Mouse (Mus musculus) left cerebral cortex, postnatal 10 days (tissue): ENCODE measurements around the gene Cc2d1a. TPM values are rescaled to one million over a fixed set of nuclear protein-coding genes. Genes with fewer than 3 reads are reported as not detected.

Source experiments
- microRNA-seq: library from miRNA; unstranded; fragments of <30 nt; microRNA quantifications from one replicate; pipeline ENCODE4 v1.2.0, GENCODE M21; 2022
- total RNA-seq, 2 experiments: library from RNA; stranded (reverse); gene quantifications; 2 replicates each; pipeline ENCODE4 v1.2.3; 2021

Cc2d1a gene
- total RNA-seq, 2 experiments from 2014 or later: 66.7 to 70.7 TPM

Small RNA genes lying within 50 kb of the gene (microRNA-seq; reads per million reads assigned to microRNA genes)
- gene Gm25110 (not detected), gene Mir181c (4,336 reads per million, percentile 90 among the genes with 10 or more reads in this experiment), gene Mir181d (5,807 reads per million, percentile 92 among the genes with 10 or more reads in this experiment), gene Mir709 (not detected)

Other genes starting within 250 kb of the Cc2d1a start
- 100 to 1,000 TPM; 445 to 464 TPM for gene Adgrl1, start 247.8 kb downstream of the Cc2d1a start, total RNA-seq
- under 1 TPM in 1 of 2 experiments, not detected in 1; 0.11 TPM for gene Gm10644, start 192.7 kb downstream of the Cc2d1a start, total RNA-seq
- 1 to 10 TPM; 1.1 TPM for gene Asf1b, start 192.4 kb downstream of the Cc2d1a start, total RNA-seq
- gene Prkaca, start 174.9 kb downstream of the Cc2d1a start, total RNA-seq: 100 to 1,000 TPM; 255 to 264 TPM
- 10 to 100 TPM; 56.4 to 59.1 TPM for gene Samd1, start 150.3 kb downstream of the Cc2d1a start, total RNA-seq
- gene 1700067K01Rik, start 146.4 kb downstream of the Cc2d1a start, total RNA-seq: under 1 TPM; 0.34 to 0.65 TPM
- gene 2210011C24Rik, start 135.8 kb downstream of the Cc2d1a start, total RNA-seq: under 1 TPM in 1 of 2 experiments, not detected in 1; 0.51 TPM
- 10 to 100 TPM in 1 of 2 experiments, 1 to 10 TPM in 1; 9.2 to 11.3 TPM for gene Palm3, start 126.5 kb downstream of the Cc2d1a start, total RNA-seq
- 1 to 10 TPM in 1 of 2 experiments, under 1 TPM in 1; 0.86 to 1.0 TPM for gene Il27ra, start 105.3 kb downstream of the Cc2d1a start, total RNA-seq
- gene Rln3, start 102.9 kb downstream of the Cc2d1a start, total RNA-seq: not detected
- gene Gm10643, start 82.8 kb downstream of the Cc2d1a start, total RNA-seq: 1 to 10 TPM; 2.8 to 3.1 TPM
- gene Rfx1, start 81.1 kb downstream of the Cc2d1a start, total RNA-seq: 10 to 100 TPM; 19.2 to 21.3 TPM
- gene Dcaf15, start 43.2 kb downstream of the Cc2d1a start, total RNA-seq: 10 to 100 TPM; 30.4 to 33.8 TPM
- not detected for gene Podnl1, start 21.9 kb downstream of the Cc2d1a start, total RNA-seq
- 1 to 10 TPM; 2.9 to 3.2 TPM for gene 4930432K21Rik, start 89 bp upstream of the Cc2d1a start, total RNA-seq
- 1 to 10 TPM; 5.4 to 6.8 TPM for gene Nanos3, start 37.3 kb upstream of the Cc2d1a start, total RNA-seq
- gene Zswim4, start 89.1 kb upstream of the Cc2d1a start, total RNA-seq: 10 to 100 TPM; 14.2 to 14.3 TPM
- 100 to 1,000 TPM; 130 to 136 TPM for gene D8Ertd738e, start 101.8 kb upstream of the Cc2d1a start, total RNA-seq
- 10 to 100 TPM; 21.8 to 22.3 TPM for gene Mri1, start 109.4 kb upstream of the Cc2d1a start, total RNA-seq
- 10 to 100 TPM; 24.1 to 27.1 TPM for gene Ccdc130, start 122.4 kb upstream of the Cc2d1a start, total RNA-seq
- gene Cacna1a, start 240.5 kb upstream of the Cc2d1a start, total RNA-seq: 100 to 1,000 TPM; 269 to 287 TPM